Mouse (Mus musculus): ENCODE results near the gene Cpd. TPM values are rescaled to one million over a fixed set of nuclear protein-coding genes. Genes with fewer than 3 reads are reported as not detected.

The Cpd gene
- polyA plus RNA-seq, 1 experiment from 2014 or later = 11.3 TPM

- Histone ChIP-seq H3K4me3 (replicated peaks) (peak overlapping the region; percentile 91), H3K4me2 (replicated peaks) (peak overlapping the region; percentile 98), H3K4me1 (replicated peaks) (peaks cover 6% of the 10 kb centered on the region; the same call in 1 of the 2 replicates), H3K27ac (peak overlapping the region; percentile 75), H3K9ac (peak overlapping the region; percentile 85), H3K36me3 (no peaks in the 10 kb centered on the region), H3K9me3 (no peaks in the 10 kb centered on the region), H3K27me3 (replicated peaks) (no peaks in the 10 kb centered on the region)
- under 1% methylated on average over 90 of the region's 90 CpGs for WGBS
- ATAC-seq = peak; percentile 80
Observed at GRCm38 (mm10) chr11:76846011-76846877, 574 bp downstream of the Cpd start.

GRCm38 (mm10) chr11:76845275-76845980 lies 1.4 kb downstream of the Cpd start:
- ATAC-seq = no peak
- Histone ChIP-seq H3K27ac (no peak overlapping the region), H3K4me2 (replicated peaks) (peak overlapping the region; percentile 98), H3K36me3 (no peaks in the 10 kb centered on the region), H3K4me1 (replicated peaks) (peaks cover 6% of the 10 kb centered on the region; the same call in 1 of the 2 replicates), H3K27me3 (replicated peaks) (no peaks in the 10 kb centered on the region), H3K9me3 (no peaks in the 10 kb centered on the region), H3K9ac (peak overlapping the region; percentile 85; the same call in 1 of the 2 replicates), H3K4me3 (replicated peaks) (peak overlapping the region; percentile 91)
- 24% methylated on average over 15 of the region's 15 CpGs for WGBS

DNA sequence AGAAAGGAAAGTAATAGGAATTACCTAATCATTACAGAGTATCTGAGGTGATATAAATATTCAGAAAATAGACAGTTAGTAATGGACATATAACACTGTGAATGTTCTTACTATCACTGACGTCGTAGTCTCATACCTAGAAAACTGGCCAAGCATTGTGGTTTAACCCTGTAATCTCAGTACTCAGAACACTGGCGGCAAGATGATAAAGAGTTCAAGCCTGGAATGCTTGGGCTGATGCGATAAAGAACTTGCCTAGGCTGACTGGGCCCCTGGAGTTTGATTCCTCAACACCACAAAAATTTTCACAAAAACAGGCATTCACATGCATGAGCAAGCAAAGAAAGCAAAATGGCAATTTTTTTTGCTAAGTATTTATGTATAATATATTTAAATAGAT lies 8.2 kb downstream of the Cpd start:
- no peak overlapping the region for H3K9ac ChIP-seq
- H3K4me2 ChIP-seq (replicated peaks) = no peak overlapping the region
- 89% methylated on average over 4 of the region's 4 CpGs for WGBS
- H3K9me3 ChIP-seq = no peaks in the 10 kb centered on the region
- H3K27me3 ChIP-seq (replicated peaks) = no peaks in the 10 kb centered on the region
- ATAC-seq = no peak
- H3K36me3 ChIP-seq = peaks cover 2% of the 10 kb centered on the region; the same call in 1 of the 2 replicates
- no peak overlapping the region for H3K4me3 ChIP-seq (replicated peaks)
- H3K27ac ChIP-seq = no peak overlapping the region
- H3K4me1 ChIP-seq (replicated peaks) = no peaks in the 10 kb centered on the region

DNA sequence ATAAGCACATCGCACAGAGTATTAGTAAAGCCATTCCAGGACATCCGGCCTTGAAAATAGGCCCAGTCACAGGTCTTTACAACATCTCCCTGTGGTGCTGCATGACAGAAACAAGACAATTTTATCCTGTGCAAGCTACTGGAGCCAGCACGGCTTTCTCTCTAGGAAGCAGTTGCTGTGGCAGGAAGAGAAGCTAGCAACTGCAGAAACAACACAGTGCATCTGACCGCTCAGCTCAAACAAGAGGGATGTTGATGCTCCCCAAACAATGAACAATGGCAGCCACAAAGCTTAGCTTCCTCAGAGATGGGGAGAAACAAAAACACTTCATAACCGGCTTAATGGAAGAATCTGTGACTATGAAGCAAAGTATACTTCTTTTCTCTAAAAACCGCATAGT lies 10.5 kb downstream of the Cpd start:
- ATAC-seq = no peak
- Histone ChIP-seq H3K4me2 (replicated peaks) (no peak overlapping the region), H3K4me1 (replicated peaks) (no peaks in the 10 kb centered on the region), H3K4me3 (replicated peaks) (no peak overlapping the region), H3K27me3 (replicated peaks) (no peaks in the 10 kb centered on the region), H3K27ac (no peak overlapping the region), H3K36me3 (peaks cover 2% of the 10 kb centered on the region; the same call in 1 of the 2 replicates), H3K9ac (no peak overlapping the region), H3K9me3 (no peaks in the 10 kb centered on the region)
- WGBS = 75% methylated on average over 6 of the region's 6 CpGs

DNA sequence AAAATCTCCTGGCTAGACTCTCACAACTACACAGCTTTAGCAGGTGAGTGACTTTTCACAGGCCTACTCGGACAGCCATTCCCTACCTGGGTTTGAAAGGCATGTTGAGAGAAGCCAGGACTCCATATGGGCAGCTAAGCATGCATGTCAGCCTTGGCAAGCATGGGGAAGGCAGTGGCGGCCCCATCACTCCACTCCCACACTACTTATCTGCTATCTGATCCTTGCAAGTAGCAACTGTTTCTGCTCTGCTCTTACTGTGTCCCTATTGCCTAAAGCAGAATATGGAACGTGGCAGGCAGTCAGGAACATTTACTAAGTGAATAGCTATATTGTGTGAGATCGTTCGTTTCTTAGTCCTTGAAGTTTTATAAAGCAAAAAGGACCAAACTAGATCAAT lies 10.9 kb downstream of the Cpd start:
- no peak for ATAC-seq
- H3K27me3 ChIP-seq (replicated peaks) = no peaks in the 10 kb centered on the region
- H3K36me3 ChIP-seq = peaks cover 2% of the 10 kb centered on the region; the same call in 1 of the 2 replicates
- no peak overlapping the region for H3K9ac ChIP-seq
- 68% methylated on average over 5 of the region's 5 CpGs for WGBS
- H3K4me2 ChIP-seq (replicated peaks) = no peak overlapping the region
- H3K27ac ChIP-seq = no peak overlapping the region
- H3K4me3 ChIP-seq (replicated peaks) = no peak overlapping the region
- H3K9me3 ChIP-seq = no peaks in the 10 kb centered on the region
- H3K4me1 ChIP-seq (replicated peaks) = no peaks in the 10 kb centered on the region

GRCm38 (mm10) chr11:76834665-76835064 lies 12.2 kb downstream of the Cpd start:
- no peak for ATAC-seq
- H3K27me3 ChIP-seq (replicated peaks) = no peaks in the 10 kb centered on the region
- H3K4me3 ChIP-seq (replicated peaks) = no peak overlapping the region
- 56% methylated on average over 1 of the region's 1 CpGs for WGBS
- H3K9ac ChIP-seq = no peak overlapping the region
- no peaks in the 10 kb centered on the region for H3K9me3 ChIP-seq
- no peaks in the 10 kb centered on the region for H3K4me1 ChIP-seq (replicated peaks)
- no peak overlapping the region for H3K27ac ChIP-seq
- H3K36me3 ChIP-seq = peaks cover 2% of the 10 kb centered on the region; the same call in 1 of the 2 replicates
- H3K4me2 ChIP-seq (replicated peaks) = no peak overlapping the region

DNA sequence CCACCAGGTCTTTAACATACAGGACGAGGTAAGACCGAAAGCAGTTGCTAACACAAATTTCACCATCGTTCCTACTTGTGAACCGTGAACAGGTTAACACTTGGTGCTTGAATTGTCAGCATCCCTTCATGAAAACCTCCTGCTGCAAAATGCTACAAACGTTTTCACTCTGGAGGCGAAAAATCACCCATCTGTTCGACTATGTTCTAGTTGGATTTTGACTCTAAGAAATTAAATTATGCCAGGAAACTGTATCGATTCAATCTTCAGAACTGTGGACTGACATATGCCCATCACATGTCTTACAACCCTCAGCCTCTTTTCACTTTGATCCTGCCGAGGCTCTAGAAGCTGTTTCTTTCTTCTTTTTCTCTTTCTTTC lies 21.9 kb downstream of the Cpd start:
- Histone ChIP-seq H3K4me1 (replicated peaks) (peaks cover 6% of the 10 kb centered on the region; the same call in 1 of the 2 replicates), H3K36me3 (no peaks in the 10 kb centered on the region), H3K27me3 (replicated peaks) (no peaks in the 10 kb centered on the region), H3K4me2 (replicated peaks) (no peak overlapping the region), H3K9ac (no peak overlapping the region), H3K4me3 (replicated peaks) (no peak overlapping the region), H3K27ac (no peak overlapping the region), H3K9me3 (no peaks in the 10 kb centered on the region)
- ATAC-seq = no peak
- 81% methylated on average over 9 of the region's 9 CpGs for WGBS

GRCm38 (mm10) chr11:76824238-76824884 lies 22.5 kb downstream of the Cpd start:
- Histone ChIP-seq H3K4me2 (replicated peaks) (no peak overlapping the region), H3K9ac (no peak overlapping the region), H3K27ac (no peak overlapping the region), H3K9me3 (no peaks in the 10 kb centered on the region), H3K27me3 (replicated peaks) (no peaks in the 10 kb centered on the region), H3K4me1 (replicated peaks) (peaks cover 6% of the 10 kb centered on the region; the same call in 1 of the 2 replicates), H3K36me3 (no peaks in the 10 kb centered on the region), H3K4me3 (replicated peaks) (no peak overlapping the region)
- ATAC-seq = no peak
- 62% methylated on average over 7 of the region's 7 CpGs for WGBS

- H3K9ac ChIP-seq = no peak overlapping the region
- H3K27me3 ChIP-seq (replicated peaks) = no peaks in the 10 kb centered on the region
- peaks cover 6% of the 10 kb centered on the region; the same call in 1 of the 2 replicates for H3K4me1 ChIP-seq (replicated peaks)
- ATAC-seq = no peak
- H3K36me3 ChIP-seq = no peaks in the 10 kb centered on the region
- H3K4me3 ChIP-seq (replicated peaks) = no peak overlapping the region
- WGBS = 81% methylated on average over 3 of the region's 3 CpGs
- no peaks in the 10 kb centered on the region for H3K9me3 ChIP-seq
- H3K4me2 ChIP-seq (replicated peaks) = no peak overlapping the region
- no peak overlapping the region for H3K27ac ChIP-seq
Observed at GRCm38 (mm10) chr11:76823641-76824040, 23.2 kb downstream of the Cpd start.

GRCm38 (mm10) chr11:76821353-76821752 lies 25.5 kb downstream of the Cpd start:
- H3K36me3 ChIP-seq = no peaks in the 10 kb centered on the region
- no peak overlapping the region for H3K4me2 ChIP-seq (replicated peaks)
- 65% methylated on average over 3 of the region's 3 CpGs for WGBS
- no peak overlapping the region for H3K9ac ChIP-seq
- no peak overlapping the region for H3K27ac ChIP-seq
- ATAC-seq = no peak
- H3K27me3 ChIP-seq (replicated peaks) = no peaks in the 10 kb centered on the region
- H3K4me3 ChIP-seq (replicated peaks) = no peak overlapping the region
- H3K9me3 ChIP-seq = no peaks in the 10 kb centered on the region
- H3K4me1 ChIP-seq (replicated peaks) = peaks cover 4% of the 10 kb centered on the region; the same call in 1 of the 2 replicates

- Histone ChIP-seq H3K4me2 (replicated peaks) (no peak overlapping the region), H3K9ac (no peak overlapping the region), H3K9me3 (no peaks in the 10 kb centered on the region), H3K4me3 (replicated peaks) (no peak overlapping the region), H3K36me3 (no peaks in the 10 kb centered on the region; the same call in 1 of the 2 replicates), H3K27ac (no peak overlapping the region), H3K27me3 (replicated peaks) (no peaks in the 10 kb centered on the region), H3K4me1 (replicated peaks) (no peaks in the 10 kb centered on the region)
- no peak for ATAC-seq
- WGBS = 85% methylated on average over 3 of the region's 3 CpGs
Observed at GRCm38 (mm10) chr11:76817664-76818063, 29.2 kb downstream of the Cpd start.
